Mouse (Mus musculus) small intestine, adult 2 months (tissue): ENCODE data around the gene A630076J17Rik.

Experiments used
- CTCF ChIP-seq: fragments of 200-500 bp; IDR thresholded peaks from 2 replicates; pipeline ENCODE4 v1.5.1; 2012; ENCODE audit warnings: low read depth, mild to moderate bottlenecking, control low read depth, inconsistent platforms, low read length, moderate library complexity, mixed read lengths; ENCODE audit not compliant: insufficient replicate concordance, insufficient read length; ENCODE audit errors: extremely low read depth
- POLR2A ChIP-seq: fragments of 200-500 bp; IDR thresholded peaks from 2 replicates; pipeline ENCODE4 v1.6.1; 2012; ENCODE audit warnings: low read depth, mild to moderate bottlenecking, control low read depth, inconsistent platforms, low read length, moderate library complexity

DNA sequence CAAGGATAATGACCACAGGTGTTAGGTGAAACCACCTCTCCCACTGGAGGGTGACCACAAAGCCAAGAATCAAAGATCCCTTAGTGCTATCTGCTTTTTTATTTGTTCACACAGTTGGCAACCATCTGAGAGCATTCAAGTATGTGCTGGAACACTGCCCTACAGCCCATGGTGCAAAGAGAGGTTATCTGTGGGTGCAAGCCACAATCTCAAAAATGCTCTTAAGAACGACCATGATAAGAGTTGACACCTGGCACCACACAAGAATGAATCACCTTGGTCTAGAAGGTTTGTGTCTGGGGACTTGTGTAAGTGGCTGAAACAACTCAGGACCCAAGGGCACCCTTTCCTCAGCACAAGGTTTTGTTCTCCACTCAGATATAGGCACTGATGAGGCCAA, 7.2 kb upstream of the A630076J17Rik start:
- no peak for TF ChIP-seq CTCF
- TF ChIP-seq POLR2A: no peak
